Mouse (Mus musculus) neural tube, embryonic 12.5 days (tissue): ENCODE measurements around the gene Uqcc1. TPM values are rescaled to one million over a fixed set of nuclear protein-coding genes. Genes with fewer than 3 reads are reported as not detected.

Experiments
- ATAC-seq: fragments of 200-750 bp; cut with Nextera tagmentation; 2 replicates; pipeline ENCODE4 v1.8.0; 2017; ENCODE audit warnings: low read depth, mild to moderate bottlenecking, moderate TSS enrichment, moderate library complexity; ENCODE audit not compliant: low FRiP score
- H3K27ac ChIP-seq: fragments of 300-500 bp; sonication (generic); 2 replicates; pipeline ENCODE4 v1.5.1; 2016
- H3K27me3 ChIP-seq: fragments of 300-500 bp; sonication (generic); replicated peaks from 2 replicates; pipeline ENCODE4 v1.6.1; 2016; ENCODE audit warnings: mild to moderate bottlenecking
- H3K36me3 ChIP-seq: fragments of 300-500 bp; sonication (generic); 2 replicates; pipeline ENCODE4 v1.6.1; 2016; ENCODE audit warnings: mild to moderate bottlenecking
- H3K4me1 ChIP-seq: fragments of 300-500 bp; sonication (generic); 2 replicates; pipeline ENCODE4 v1.6.1; 2016
- H3K4me2 ChIP-seq: fragments of 300-500 bp; sonication (generic); replicated peaks from 2 replicates; pipeline ENCODE4 v1.6.1; 2016; ENCODE audit warnings: mild to moderate bottlenecking
- H3K4me3 ChIP-seq: fragments of 300-500 bp; sonication (generic); 2 replicates; pipeline ENCODE4 v1.5.1; 2016
- H3K9ac ChIP-seq: fragments of 300-500 bp; sonication (generic); 2 replicates; pipeline ENCODE4 v1.6.1; 2016; ENCODE audit warnings: mild to moderate bottlenecking
- H3K9me3 ChIP-seq: fragments of 300-500 bp; sonication (generic); 2 replicates; pipeline ENCODE4 v1.6.1; 2016; ENCODE audit warnings: mild to moderate bottlenecking
- WGBS: fragments of 180-500 bp; shearing (Covaris S2); methylation state at CpG from one replicate; pipeline ENCODE4 v1.1.7; 2016; 5-methylcytosine and 5-hydroxymethylcytosine counted together
- polyA plus RNA-seq: library from polyadenylated mRNA; unstranded; fragments of >200 nt; fragmentation: Nextera tagmentation; extraction: Ambion mirVana; gene quantifications from 2 replicates; pipeline ENCODE4 v1.2.1, GENCODE M21; 2016

Gene Uqcc1
- 74.5 and 74.6 TPM in 2 replicates for polyA plus RNA-seq

- Histone ChIP-seq H3K9me3 (no peaks in the 10 kb centered on the region), H3K4me1 (peaks cover 17% of the 10 kb centered on the region), H3K27ac (peak within 1 kb of the TSS; percentile 48), H3K36me3 (no peaks in the 10 kb centered on the region), H3K4me3 (peak within 1 kb of the TSS; percentile 67), H3K27me3 (no peaks in the 10 kb centered on the region), H3K4me2 (peak within 1 kb of the TSS; percentile 87), H3K9ac (peak within 1 kb of the TSS; percentile 64)
- ATAC-seq: peak; percentile 90
- WGBS: under 1% methylated on average over 38 of the region's 38 CpGs
These were observed at the start of gene Uqcc1 for GRCm38 (mm10) chr2:155929531-155930442. Gene Uqcc1 (minus strand): TSS chr2:155930310.

- no peaks in the 10 kb centered on the region for H3K9me3 ChIP-seq
- ATAC-seq: no peak
- no peak overlapping the region for H3K4me2 ChIP-seq
- WGBS: 83% methylated on average over 5 of the region's 5 CpGs
- no peak overlapping the region for H3K27ac ChIP-seq
- H3K9ac ChIP-seq: no peak overlapping the region
- H3K36me3 ChIP-seq: peaks cover 91% of the 10 kb centered on the region
- H3K27me3 ChIP-seq: no peaks in the 10 kb centered on the region
- H3K4me1 ChIP-seq: no peaks in the 10 kb centered on the region
- no peak overlapping the region for H3K4me3 ChIP-seq
These were observed 49.4 kb upstream of the Uqcc1 start for GRCm38 (mm10) chr2:155979328-155979991.

- Histone ChIP-seq H3K27ac (no peak overlapping the region), H3K9me3 (no peaks in the 10 kb centered on the region), H3K27me3 (no peaks in the 10 kb centered on the region), H3K9ac (no peak overlapping the region), H3K4me3 (no peak overlapping the region), H3K4me1 (no peaks in the 10 kb centered on the region), H3K4me2 (no peak overlapping the region), H3K36me3 (peaks cover 88% of the 10 kb centered on the region)
- ATAC-seq: no peak
- WGBS: 90% methylated on average over 14 of the region's 14 CpGs
These were observed 44.1 kb upstream of the Uqcc1 start for GRCm38 (mm10) chr2:155974087-155974731.

- no peak for ATAC-seq
- WGBS: 93% methylated on average over 6 of the region's 6 CpGs
- Histone ChIP-seq H3K9ac (no peak overlapping the region), H3K36me3 (peaks cover 90% of the 10 kb centered on the region), H3K27ac (no peak overlapping the region), H3K27me3 (no peaks in the 10 kb centered on the region), H3K9me3 (no peaks in the 10 kb centered on the region), H3K4me1 (no peaks in the 10 kb centered on the region), H3K4me2 (no peak overlapping the region), H3K4me3 (no peak overlapping the region)
These were observed 43.2 kb upstream of the Uqcc1 start for GRCm38 (mm10) chr2:155973348-155973747.

GRCm38 (mm10) chr2:155962991-155963390 is 32.9 kb upstream of the Uqcc1 start:
- ATAC-seq: no peak
- Histone ChIP-seq H3K4me2 (no peak overlapping the region), H3K27ac (no peak overlapping the region), H3K9ac (no peak overlapping the region), H3K4me1 (no peaks in the 10 kb centered on the region), H3K4me3 (no peak overlapping the region), H3K27me3 (no peaks in the 10 kb centered on the region), H3K36me3 (peaks cover 55% of the 10 kb centered on the region), H3K9me3 (no peaks in the 10 kb centered on the region)
- WGBS: 64% methylated on average over 1 of the region's 1 CpGs

GRCm38 (mm10) chr2:155961862-155962261 is 31.8 kb upstream of the Uqcc1 start:
- no peak overlapping the region for H3K9ac ChIP-seq
- H3K27me3 ChIP-seq: no peaks in the 10 kb centered on the region
- ATAC-seq: no peak
- peaks cover 44% of the 10 kb centered on the region for H3K36me3 ChIP-seq
- no peak overlapping the region for H3K4me3 ChIP-seq
- 0 out of 2 replicates have a peak, but pooled peaks cover 5% of the 10 kb centered on the region for H3K4me1 ChIP-seq
- H3K4me2 ChIP-seq: no peak overlapping the region
- no peak overlapping the region for H3K27ac ChIP-seq
- H3K9me3 ChIP-seq: no peaks in the 10 kb centered on the region
- WGBS: 79% methylated on average over 10 of the region's 10 CpGs

GRCm38 (mm10) chr2:155959981-155960380 is 29.9 kb upstream of the Uqcc1 start:
- Histone ChIP-seq H3K36me3 (peaks cover 31% of the 10 kb centered on the region), H3K9me3 (no peaks in the 10 kb centered on the region), H3K4me2 (no peak overlapping the region), H3K4me3 (no peak overlapping the region), H3K27me3 (no peaks in the 10 kb centered on the region), H3K27ac (no peak overlapping the region), H3K9ac (no peak overlapping the region), H3K4me1 (0 out of 2 replicates have a peak, but pooled peaks cover 5% of the 10 kb centered on the region)
- ATAC-seq: no peak
- WGBS: 92% methylated on average over 5 of the region's 5 CpGs

- under 1% methylated on average over 59 of the region's 59 CpGs for WGBS
- Histone ChIP-seq H3K4me3 (peak within 1 kb of the TSS; percentile 79), H3K36me3 (0 out of 2 replicates have a peak, but pooled peaks cover 6% of the 10 kb centered on the region), H3K9me3 (no peaks in the 10 kb centered on the region), H3K4me2 (peak within 1 kb of the TSS; percentile 68), H3K27ac (peak within 1 kb of the TSS; percentile 63), H3K27me3 (no peaks in the 10 kb centered on the region), H3K9ac (peak within 1 kb of the TSS; percentile 92), H3K4me1 (0 out of 2 replicates have a peak, but pooled peaks cover 5% of the 10 kb centered on the region)
- peak; percentile 96 for ATAC-seq
These were observed 26.3 kb upstream of the Uqcc1 start, which contains the start of gene Cep250 for GRCm38 (mm10) chr2:155956134-155957059. Gene Cep250 (plus strand): TSS chr2:155956458.

GRCm38 (mm10) chr2:155952006-155952405 is 21.9 kb upstream of the Uqcc1 start:
- Histone ChIP-seq H3K9ac (no peak overlapping the region), H3K27me3 (no peaks in the 10 kb centered on the region), H3K36me3 (no peaks in the 10 kb centered on the region), H3K27ac (no peak overlapping the region), H3K4me1 (peaks cover 11% of the 10 kb centered on the region; the same call in 1 of the 2 replicates), H3K4me3 (no peak overlapping the region), H3K9me3 (no peaks in the 10 kb centered on the region), H3K4me2 (no peak overlapping the region)
- ATAC-seq: no peak

GRCm38 (mm10) chr2:155949362-155949761 is 19.3 kb upstream of the Uqcc1 start:
- no peak overlapping the region for H3K4me2 ChIP-seq
- 17% methylated on average over 6 of the region's 6 CpGs for WGBS
- peak; percentile 44; the same call in 1 of the 2 replicates for ATAC-seq
- no peaks in the 10 kb centered on the region for H3K9me3 ChIP-seq
- no peak overlapping the region for H3K4me3 ChIP-seq
- H3K27ac ChIP-seq: no peak overlapping the region
- no peaks in the 10 kb centered on the region for H3K27me3 ChIP-seq
- no peak overlapping the region for H3K9ac ChIP-seq
- no peaks in the 10 kb centered on the region for H3K36me3 ChIP-seq
- H3K4me1 ChIP-seq: peaks cover 20% of the 10 kb centered on the region

- Histone ChIP-seq H3K4me2 (no peak overlapping the region), H3K27me3 (no peaks in the 10 kb centered on the region), H3K4me3 (no peak overlapping the region), H3K27ac (no peak overlapping the region), H3K9ac (no peak overlapping the region), H3K4me1 (peaks cover 33% of the 10 kb centered on the region), H3K36me3 (no peaks in the 10 kb centered on the region), H3K9me3 (no peaks in the 10 kb centered on the region)
- no peak for ATAC-seq
- 67% methylated on average over 5 of the region's 5 CpGs for WGBS
These were observed 17.4 kb upstream of the Uqcc1 start for GRCm38 (mm10) chr2:155947390-155948002.
